Mouse (Mus musculus): ENCODE data around the gene Prmt8.

The Prmt8 gene

DNA sequence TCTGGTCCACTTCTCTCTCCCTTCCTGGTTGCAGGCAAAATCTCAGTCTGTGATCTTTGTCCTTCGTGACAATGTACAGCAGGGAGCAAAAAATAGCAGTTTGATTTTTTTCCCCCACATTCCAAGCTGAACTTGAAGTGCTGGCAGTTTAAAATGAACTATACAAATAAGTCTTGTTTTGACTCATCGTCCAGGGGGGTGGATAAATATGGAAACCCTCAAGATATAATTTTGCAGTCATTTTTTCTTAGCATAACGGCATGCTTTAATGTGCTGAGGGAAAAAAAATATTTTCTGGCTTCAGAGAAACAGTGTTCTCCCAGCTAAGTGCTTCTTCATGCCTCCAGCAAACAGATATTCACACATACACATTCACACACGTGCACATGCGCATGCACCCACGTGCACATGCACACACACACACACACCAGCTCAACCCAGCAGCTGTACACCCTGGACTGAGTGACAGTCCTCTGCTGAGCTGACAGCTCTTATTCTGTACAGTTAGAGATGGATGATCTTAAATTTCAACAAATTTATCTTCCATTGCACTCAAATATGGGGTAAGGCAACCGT is 107.5 kb downstream of the Prmt8 start:
- DNase-seq (ENCODE audit: low spot score in 2 of 2) = no peak

DNA sequence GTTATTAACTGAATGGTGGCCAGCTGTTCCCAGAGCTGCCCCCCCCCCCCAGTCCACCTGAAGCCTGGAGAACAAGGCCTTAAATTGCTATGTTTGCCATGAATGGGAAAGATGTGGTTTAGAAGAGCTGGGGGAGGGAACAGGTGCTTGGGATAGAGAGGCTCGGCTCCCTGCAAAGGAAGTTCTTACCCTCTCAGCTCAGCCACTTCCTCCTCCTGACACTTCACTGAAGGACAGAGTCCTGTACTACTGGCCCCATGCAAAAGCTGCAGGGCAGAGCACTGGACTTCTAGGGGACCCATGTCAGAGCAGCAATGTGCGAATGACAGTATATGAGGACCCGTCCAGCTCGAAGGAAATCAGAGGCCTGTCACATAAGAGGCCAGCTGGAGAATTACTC is 109.3 kb downstream of the Prmt8 start:
- DNase-seq (ENCODE audit: low spot score in 2 of 2) = no peak

GRCm38 (mm10) chr6:127659472-127659871 is 109.8 kb downstream of the Prmt8 start:
- no peak for DNase-seq (ENCODE audit: low spot score in 2 of 2)

DNA sequence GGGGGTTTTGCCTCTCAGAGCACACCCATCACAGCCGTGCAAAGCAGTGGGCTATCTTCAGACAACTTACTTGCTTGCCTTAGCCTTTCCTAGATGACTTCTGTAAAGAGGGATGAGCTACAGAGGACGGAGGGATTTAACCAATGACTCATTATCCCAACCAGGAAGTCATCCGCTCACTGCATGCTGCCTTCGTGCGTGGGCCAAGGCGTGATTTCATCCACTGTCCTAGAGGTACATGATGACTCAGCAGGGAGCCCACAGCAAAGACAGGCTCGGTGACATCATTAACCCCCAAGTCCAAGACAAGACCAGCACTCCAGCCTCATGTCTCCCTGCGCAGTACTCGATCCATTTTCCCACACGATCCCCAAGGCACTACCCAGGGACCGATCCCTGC is 112.1 kb downstream of the Prmt8 start:
- no peak for DNase-seq (ENCODE audit: low spot score in 2 of 2)

DNA sequence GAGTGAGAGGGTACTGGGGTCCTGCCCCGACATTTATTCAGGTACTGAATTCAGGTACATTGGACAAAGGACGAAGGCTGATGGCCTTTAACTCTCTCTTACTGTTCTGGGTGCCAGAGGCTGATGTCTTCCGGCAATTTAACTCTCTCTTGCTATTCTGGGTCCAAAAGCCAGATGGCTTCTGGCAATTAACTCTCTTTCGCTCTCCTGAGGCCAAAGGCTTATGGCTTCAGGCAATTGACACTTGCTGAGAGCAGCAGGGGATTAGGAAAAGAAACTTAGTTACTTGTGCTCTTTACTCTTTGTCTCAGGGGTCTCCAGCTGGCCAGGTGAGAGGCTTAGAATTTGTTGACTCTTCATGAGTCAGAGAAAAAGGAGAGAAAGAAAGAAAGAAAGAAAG is 113.3 kb downstream of the Prmt8 start:
- DNase-seq (ENCODE audit: low spot score in 2 of 2) = no peak

DNA sequence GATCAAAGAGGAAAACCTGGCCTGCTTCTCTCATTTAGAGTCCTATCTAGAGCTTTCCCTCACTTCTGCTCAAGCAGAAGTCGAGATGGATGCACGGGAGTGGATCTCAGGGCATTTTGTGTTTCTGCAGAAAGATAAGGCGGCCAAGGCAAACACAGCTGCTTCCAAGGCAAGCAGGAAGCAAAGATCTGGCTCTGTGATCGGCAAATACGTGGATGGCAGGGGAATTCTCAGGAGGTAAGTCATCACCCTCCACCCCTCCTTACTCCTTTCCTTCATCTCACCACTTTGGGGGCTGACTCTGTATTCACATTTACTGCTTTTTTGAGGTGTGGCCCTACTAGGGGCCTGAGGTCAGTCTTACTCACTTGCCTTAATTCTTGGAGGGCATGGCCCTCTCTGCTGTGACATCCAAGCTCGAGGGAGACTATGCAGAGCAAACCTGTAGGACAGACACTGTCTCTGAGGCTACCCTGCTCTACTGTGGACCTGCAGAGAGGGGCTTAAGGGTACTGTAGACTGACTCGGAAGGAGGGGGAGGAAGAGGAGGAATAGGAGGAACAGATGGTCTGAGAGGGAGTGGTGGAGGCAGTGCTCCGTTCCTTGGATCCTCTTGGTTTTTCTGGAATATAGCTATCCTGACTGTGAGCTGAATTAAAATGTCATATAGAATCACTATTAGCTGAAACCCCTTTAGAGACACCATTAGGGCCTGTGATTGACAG is 128.0 kb downstream of the Prmt8 start:
- no peak for DNase-seq (ENCODE audit: low spot score in 2 of 2)
